Mouse (Mus musculus): ENCODE data around the gene Umad1. TPM values are rescaled to one million over a fixed set of nuclear protein-coding genes. Genes with fewer than 3 reads are reported as not detected.

Umad1 gene
- 10 to 100 TPM; 11.0 to 19.0 (median 14.3) TPM for total RNA-seq (2022)

GRCm38 (mm10) chr6:8259004-8259666, at the start of gene Umad1, which contains the start of the genes Rpa3 and Gm45062:
Gene Umad1 (plus strand): TSS chr6:8259288.
Gene Rpa3 (minus strand): TSS chr6:8259173.
Gene Gm45062 (plus strand): TSS chr6:8259450.
- peak; percentile 95 to 97 for DNase-seq (ENCODE audit: low spot score in 2 of 2)

- DNase-seq (ENCODE audit: low spot score in 2 of 2), result no peak
Observed at GRCm38 (mm10) chr6:8209866-8210186, 49.3 kb upstream of the Umad1 start.

- no peak for DNase-seq (ENCODE audit: low spot score in 2 of 2)
Observed at GRCm38 (mm10) chr6:8210661-8211060, 48.4 kb upstream of the Umad1 start.

GRCm38 (mm10) chr6:8227035-8227434, 32.1 kb upstream of the Umad1 start:
- no peak for DNase-seq (ENCODE audit: low spot score in 2 of 2)

GRCm38 (mm10) chr6:8228596-8228995, 30.5 kb upstream of the Umad1 start:
- DNase-seq (ENCODE audit: low spot score in 2 of 2), result no peak

GRCm38 (mm10) chr6:8258316-8258715, 772 bp upstream of the Umad1 start:
- no peak for DNase-seq (ENCODE audit: low spot score in 2 of 2)

GRCm38 (mm10) chr6:8259667-8260044, 568 bp downstream of the Umad1 start:
- DNase-seq (ENCODE audit: low spot score in 2 of 2), result no peak

GRCm38 (mm10) chr6:8271047-8271446, 12.0 kb downstream of the Umad1 start:
- no peak for DNase-seq (ENCODE audit: low spot score in 2 of 2)

GRCm38 (mm10) chr6:8274387-8275054, 15.4 kb downstream of the Umad1 start:
- peak in 1 of 2 experiments; percentile 8 for DNase-seq (ENCODE audit: low spot score in 2 of 2)

GRCm38 (mm10) chr6:8275098-8275497, 16.0 kb downstream of the Umad1 start:
- peak; percentile 38 to 41 for DNase-seq (ENCODE audit: low spot score in 2 of 2)

- DNase-seq (ENCODE audit: low spot score in 2 of 2), result no peak
Observed at GRCm38 (mm10) chr6:8276431-8276830, 17.3 kb downstream of the Umad1 start.

GRCm38 (mm10) chr6:8278426-8279002, 19.4 kb downstream of the Umad1 start:
- no peak for DNase-seq (ENCODE audit: low spot score in 2 of 2)

- no peak for DNase-seq (ENCODE audit: low spot score in 2 of 2)
Observed at GRCm38 (mm10) chr6:8283255-8283654, 24.2 kb downstream of the Umad1 start.

- DNase-seq (ENCODE audit: low spot score in 2 of 2), result no peak
Observed at GRCm38 (mm10) chr6:8285401-8285960, 26.4 kb downstream of the Umad1 start.

GRCm38 (mm10) chr6:8286146-8286545, 27.1 kb downstream of the Umad1 start:
- DNase-seq (ENCODE audit: low spot score in 2 of 2), result no peak

- DNase-seq (ENCODE audit: low spot score in 2 of 2), result no peak
Observed at GRCm38 (mm10) chr6:8288755-8289580, 29.9 kb downstream of the Umad1 start.

GRCm38 (mm10) chr6:8294048-8294784, 35.1 kb downstream of the Umad1 start:
- no peak for DNase-seq (ENCODE audit: low spot score in 2 of 2)

GRCm38 (mm10) chr6:8299066-8299863, 40.2 kb downstream of the Umad1 start:
- DNase-seq (ENCODE audit: low spot score in 2 of 2), result no peak

- no peak for DNase-seq (ENCODE audit: low spot score in 2 of 2)
Observed at GRCm38 (mm10) chr6:8307878-8308775, 49.0 kb downstream of the Umad1 start.
